Mouse (Mus musculus): ENCODE data around the gene Pptc7.

GRCm38 (mm10) chr5:122317329-122318045 is 33.3 kb downstream of the Pptc7 start:
- TF ChIP-seq CTCF (IDR thresholded peaks at IDR 0.05; ENCODE audit: control insufficient read depth, insufficient read depth, low read length) (no peak), POLR2A (IDR thresholded peaks at IDR 0.05; ENCODE audit: borderline replicate concordance, control insufficient read depth, low read depth, low read length) (no peak)
